Mouse (Mus musculus) right cerebral cortex, adult 2 months (tissue): Measurements from ENCODE around the gene Gnb1.

ENCODE experiments used
- DNase-seq, 2 experiments: peaks; one replicate each; pipeline ENCODE4 v3.0.0; 2021 to 2022; ENCODE audit warnings: low spot score in 2 of 2

The Gnb1 gene

DNA sequence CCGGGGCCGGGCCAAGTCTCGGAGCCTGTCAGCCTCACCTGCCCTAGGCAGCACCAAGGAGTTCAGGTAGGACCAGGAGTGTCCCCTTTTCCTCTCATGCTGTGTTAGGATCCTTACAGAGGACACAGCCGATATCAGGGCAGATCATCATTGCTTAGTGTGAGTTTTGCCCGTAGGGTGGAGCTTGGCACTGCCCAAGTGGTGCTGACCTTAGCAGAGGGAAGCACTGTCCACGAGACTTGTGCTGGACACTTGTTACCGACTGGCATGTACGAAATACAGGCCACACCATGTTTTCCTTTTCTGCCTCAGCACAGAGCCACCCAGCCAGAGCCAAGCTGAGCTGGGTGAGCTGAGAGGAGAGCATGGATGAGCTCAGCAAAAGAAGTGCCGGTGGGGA lies 86.0 kb downstream of the Gnb1 start:
- no peak for DNase-seq

DNA sequence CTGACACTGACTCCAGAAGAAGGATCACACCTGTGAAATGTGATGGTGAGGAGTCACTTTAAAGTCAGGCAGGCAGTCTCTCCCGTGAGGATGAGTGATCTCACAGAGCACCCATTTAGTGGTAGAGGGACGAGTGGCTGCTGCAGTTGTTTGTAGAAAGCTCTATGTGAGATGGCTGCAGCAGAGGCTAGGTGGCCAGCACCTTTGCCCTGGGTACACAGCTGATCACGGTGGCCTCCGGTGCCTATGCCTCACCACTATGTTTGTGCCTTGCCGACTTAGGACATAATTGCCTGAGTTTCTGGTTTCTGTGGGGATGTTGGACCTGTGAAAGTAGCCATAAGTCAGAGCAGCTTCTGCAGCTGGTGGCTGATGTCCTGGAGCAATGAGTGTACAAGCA lies 86.6 kb downstream of the Gnb1 start:
- DNase-seq: no peak

DNA sequence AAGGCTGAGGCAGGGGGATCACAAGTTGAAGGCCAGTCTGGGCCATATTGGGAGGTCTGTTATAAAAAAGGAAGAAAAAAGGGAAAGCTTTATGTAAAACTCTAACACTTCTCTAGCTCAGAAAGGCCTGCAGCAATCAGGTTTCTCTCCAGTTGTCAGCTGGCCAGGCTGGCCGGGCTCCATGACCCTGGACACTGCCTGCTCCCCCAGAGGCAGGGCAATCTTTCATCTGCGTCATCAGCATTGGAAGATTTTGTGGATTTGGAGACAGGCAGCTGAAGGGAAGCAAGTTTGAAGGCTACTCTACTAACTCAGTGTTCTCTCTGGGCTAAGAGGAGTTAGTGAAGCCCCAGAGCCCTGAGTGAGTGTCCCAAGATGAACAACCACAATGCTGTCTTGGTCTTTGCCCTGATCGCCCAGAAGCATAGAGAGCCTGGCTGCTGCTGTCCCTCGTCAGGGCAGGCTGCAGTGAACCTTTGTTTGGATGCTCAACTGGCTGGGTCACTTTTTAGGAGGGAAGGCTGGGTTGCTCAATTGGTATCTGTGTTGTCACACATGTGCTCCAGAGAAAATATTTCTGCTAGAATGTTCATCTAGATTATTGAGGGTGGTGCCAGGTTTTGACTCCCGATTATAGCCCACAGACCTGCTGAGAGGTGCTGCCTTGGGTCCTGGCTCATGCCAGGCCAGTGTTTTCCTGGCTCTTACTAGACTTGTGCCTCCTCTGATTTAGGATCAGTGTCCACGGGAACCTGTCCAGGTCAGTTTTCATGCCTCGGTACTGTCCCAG lies 87.4 kb downstream of the Gnb1 start:
- no peak for DNase-seq

DNA sequence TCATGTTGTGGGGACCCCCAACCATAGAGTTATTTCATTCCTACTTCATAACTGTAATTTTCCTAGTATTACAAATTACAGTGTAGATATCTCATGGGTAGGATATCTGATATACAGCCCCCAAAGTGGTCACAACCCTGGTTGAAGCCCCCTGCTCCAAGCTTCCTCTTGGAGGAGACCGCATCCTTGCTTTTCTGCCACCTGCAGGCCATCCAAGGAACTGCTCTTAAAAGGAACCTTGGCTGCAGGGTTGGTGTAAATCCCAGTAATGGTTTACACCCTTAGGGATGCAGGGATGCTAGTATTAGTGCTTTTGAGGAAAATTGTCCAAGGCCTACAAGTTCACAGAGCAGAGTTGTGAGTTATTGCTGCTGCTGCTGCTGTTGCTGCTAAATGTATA lies 89.3 kb downstream of the Gnb1 start:
- DNase-seq: peak; percentile 66 to 75

DNA sequence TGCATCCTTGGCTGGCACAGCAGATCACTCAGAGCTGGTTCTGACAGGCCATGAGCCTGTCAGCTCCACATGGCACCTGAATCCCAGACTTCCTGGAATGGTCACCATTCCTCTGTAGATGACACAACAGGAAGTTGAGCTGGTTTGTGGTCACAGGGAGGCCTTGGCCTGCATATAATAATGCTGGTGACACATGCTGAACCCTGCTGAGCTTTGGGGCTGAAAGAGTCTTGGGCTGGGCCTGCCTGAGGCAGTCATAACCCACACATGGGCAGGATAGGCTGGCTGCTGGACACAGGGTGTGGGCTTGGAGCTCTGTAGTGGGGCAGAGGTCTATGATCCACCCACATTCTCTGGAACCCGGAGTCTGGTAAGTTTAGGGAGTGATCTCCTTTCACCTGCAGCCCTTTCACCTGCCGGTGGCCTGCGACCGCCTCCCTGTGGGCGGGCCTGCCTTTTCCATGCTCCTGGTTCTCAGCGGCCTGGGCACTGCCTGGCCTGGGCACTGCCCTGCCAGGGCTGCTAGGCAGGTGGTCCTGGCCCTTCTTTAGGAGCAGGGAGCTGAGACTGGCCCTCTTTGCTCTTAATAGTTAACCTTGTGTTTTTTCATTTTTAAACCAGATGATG lies 91.2 kb downstream of the Gnb1 start:
- no peak for DNase-seq

DNA sequence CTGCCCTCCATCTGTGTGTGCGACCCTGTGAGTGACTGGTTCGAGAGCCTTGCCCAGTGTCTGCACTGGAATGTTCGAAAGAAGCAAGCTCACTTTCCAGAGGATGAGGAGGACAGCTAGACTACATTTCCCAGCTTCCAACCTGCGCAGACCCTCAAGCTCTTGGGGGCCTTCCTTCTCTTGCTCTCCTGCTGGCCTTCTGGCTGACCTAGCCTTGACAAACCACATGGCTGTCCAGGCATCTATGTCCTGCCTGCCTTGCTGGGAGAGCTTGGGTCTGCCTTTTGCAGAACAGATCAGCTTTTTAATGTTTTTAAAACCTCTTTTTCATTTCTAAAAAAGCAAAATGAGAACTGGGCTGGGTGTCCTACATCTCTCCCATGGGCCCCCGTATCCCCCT lies 98.2 kb downstream of the Gnb1 start:
- DNase-seq: no peak

DNA sequence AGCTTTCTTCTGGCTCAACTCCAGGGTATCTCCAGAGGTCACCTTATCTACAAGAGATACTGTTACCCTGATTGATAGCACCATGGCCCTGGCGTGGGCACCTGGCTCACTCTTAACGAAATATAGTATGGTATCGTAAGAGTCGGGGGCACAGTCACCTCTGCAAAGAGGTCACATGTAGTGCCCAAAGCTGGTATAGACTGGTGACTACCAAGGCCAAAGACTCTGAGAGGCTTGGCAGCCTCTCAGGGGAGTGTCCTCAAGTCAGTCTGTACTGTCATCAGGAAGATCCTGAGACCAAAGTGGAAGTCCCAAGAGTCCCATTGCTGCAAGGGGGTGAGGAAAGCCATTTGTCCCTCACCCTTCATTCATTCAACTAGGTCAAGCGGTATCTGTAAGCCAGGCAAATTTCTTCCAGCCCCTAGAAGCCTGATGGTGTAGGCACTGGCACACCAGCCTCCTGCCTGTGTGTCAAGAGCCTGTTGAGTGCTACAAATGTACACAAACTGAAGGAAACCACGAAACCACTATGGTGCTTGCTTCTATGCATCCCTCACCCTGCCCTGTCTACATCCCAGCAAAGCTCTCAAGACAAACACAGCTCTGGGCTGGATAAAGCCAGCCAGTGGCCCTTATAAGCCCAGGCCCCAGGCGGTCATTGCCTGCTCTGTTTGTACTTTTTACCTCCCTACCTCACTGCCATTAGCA lies 100.0 kb downstream of the Gnb1 start:
- no peak for DNase-seq

DNA sequence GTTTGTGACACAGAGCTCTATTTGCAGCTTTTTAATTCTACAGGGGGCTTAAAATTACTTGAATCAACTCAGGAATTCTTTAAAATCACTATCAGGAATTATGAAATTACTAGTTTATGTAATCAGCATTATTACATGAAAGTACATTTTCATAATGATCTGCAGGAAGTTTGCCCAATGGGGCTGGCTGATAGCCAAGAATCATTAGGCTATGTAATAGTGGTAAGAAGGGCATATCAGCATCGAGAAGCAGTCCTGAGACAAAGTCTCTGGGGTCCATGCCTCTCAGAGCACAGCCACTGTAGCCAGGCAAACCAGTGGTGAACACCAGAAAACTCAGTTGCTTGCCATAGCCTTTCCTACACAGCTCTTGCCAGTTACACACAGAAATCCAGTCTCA lies 102.6 kb downstream of the Gnb1 start:
- no peak for DNase-seq

DNA sequence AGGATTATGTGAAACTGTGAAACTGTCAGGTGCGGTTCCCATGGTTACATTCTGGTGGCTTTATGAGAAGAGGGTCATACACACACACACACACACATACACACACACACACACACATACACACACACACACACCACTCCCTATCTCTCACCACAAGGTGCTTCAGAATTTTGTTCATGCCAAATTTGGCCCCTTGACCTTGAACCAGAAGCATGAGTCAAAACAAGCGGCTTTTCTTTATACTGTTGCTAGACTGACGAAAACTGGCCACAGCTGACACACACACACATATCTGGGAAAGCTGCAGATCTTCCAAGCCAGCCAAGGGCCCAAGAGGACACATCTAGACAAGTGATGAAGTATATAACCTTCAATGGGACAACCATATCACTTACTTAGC lies 104.6 kb downstream of the Gnb1 start:
- DNase-seq: no peak

DNA sequence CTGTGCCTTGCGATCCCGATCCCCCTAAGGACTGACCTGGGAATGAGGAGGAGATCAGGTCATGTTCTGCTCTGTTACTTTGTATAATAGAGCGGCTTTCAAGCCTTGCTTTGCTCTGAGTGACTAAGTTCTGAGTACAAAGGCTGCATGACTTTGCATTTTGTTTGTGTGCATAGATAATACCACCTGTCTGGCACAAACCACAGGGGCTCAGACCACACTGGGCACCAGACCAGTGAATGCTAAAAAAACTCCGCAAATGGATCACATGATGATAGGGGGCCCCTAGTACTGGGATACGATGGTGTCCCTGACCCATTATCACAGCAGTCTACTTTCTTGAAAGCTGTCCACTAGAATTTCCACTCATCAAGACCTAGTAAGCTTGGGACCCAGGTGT lies 105.4 kb downstream of the Gnb1 start:
- no peak for DNase-seq

DNA sequence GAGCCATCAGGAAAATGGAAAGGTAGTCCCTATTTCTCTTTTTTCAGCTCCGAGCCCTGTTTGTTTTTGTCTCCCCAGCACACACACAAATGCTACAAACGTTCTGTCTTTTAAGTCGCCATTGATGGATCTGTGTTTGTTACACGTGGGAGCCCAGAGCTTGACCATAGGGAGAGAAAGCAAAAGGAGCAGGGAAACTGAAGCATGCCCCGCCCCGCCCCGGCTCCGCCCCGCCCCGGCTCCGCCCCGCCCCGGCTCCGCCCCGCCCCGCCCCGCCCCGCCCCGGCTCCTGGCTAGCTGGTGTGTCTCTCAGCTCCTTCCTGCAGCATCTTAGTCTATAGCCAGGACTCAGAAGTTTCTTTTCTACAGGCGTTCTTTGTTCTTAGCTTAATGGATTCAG lies 107.4 kb downstream of the Gnb1 start:
- no peak for DNase-seq

DNA sequence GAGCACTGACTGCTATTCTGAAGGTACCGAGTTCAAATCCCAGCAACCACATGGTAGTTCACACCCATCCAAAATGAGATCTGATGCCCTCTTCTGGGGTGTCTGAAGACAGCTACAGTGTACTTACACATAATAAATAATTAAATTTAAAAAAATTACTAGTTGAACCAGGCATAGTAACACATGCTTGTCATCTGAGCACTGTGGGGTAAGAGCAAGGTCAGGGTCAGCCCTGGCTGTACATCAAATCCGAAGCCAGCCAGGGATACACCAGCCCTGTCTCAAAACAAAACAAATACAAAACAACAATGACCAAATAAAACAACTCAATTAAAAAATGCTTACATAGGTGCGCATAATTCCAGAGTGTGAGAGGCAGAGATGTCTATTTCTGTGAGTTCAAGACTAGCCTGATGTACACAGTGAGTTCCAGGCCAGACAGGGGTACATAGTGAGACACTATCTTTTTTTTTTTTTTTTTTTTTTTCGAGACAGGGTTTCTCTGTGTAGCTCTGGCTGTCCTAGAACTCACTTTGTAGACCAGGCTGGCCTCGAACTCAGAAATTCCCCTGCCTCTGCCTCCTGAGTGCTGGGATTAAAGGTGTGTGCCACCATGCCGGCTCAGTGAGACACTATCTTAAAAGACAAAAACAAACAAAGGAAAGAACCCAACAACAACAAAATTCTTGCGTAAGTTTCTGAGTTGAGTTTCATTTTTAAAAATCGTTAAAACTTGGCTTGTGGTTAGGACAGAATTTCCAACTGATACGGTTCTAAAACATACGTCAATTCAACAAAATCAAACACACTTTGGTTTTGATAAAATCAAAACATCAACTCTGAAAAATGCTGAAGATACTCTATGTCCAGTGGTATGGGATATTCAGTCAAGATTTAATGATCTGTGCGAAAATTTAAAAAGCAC lies 109.0 kb downstream of the Gnb1 start:
- no peak for DNase-seq

DNA sequence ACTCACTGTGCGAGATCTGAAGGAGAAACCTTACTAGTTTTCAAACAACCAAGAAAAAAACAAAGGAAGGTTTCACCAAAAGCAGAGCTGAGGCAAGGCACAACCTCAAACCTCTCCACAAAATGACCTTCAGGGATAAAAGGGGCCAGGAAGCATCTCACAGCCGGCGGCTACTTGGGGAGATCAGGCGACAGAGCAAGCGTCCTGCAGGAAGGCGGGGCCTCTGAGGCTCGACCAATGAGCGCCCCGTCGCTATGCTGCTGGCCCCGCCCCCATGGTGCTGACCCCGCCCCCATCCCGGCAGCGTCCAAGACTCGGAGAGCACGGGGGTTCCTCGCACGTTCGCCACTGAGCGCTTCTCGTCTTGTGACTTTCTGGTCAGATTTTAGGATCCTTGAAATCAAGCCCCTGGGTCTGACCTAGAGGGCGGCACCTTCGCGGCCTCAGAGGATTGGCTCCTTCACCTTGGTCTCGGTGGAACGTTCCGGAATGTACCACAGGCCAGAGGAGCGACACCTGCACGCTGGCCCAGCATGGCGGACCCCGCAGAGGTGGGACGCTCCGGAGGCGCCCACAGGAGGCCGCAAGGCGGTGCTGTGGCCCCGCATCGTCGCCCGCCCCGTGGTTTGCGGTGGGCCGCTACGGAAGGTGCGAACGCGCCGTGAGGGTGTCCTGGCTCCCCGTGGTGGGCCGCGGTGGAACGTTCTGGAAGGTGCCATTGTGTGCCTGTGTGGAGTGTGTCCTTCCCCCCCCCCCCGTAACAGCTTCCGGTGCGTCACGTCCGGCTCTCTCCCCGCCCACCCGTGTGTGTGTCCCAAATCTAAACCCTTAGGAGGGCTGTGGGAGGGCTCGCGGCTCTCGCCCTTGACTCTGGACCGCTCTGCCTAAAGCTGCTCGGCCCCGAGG lies 110.2 kb downstream of the Gnb1 start, which contains the start of gene Slc35e2:
Slc35e2 (plus strand) TSS at position 326 of the 906 bp plus-strand sequence.
- peak; percentile 89 to 95 for DNase-seq

DNA sequence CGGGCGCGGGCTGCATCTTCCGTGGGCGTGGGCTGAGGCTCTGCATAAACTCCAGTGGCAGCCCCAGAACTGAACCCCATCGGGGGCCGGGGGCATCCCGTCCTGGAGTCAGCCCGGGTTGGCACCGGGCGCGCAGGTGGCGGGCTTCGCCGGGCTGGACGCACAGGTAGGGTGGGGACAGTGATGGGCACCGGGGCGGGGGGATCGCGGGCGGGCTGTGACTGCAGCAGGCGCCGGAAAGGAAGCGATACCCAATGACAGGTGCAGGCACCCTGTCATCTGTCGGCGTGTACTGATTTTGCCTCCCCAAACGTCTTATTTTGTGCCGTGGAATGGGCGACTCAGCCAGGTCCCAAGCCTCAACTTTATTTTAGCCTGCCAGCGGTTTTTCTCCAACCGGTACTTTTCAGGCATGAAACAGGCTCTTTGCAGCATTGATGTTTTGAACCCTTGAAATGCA lies 110.9 kb downstream of the Gnb1 start:
- no peak for DNase-seq

DNA sequence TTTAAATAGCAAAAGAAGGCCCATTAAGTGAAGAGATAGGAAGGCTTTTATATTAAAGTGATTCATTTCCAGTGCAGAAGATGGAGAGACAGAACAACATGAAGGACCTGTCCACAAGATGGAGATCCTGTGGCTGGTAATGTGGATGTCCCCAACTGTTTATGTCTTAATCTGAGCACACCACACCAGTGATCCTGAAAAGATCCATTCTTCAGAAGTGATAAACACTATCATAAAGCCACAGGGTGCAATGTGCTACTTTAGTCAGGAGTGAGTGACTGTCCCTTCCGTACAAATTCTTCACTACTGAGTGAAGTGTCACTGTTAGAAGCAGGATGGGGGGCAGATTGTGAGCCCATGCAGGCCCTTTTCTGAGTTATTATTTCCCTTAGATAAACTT lies 111.6 kb downstream of the Gnb1 start:
- DNase-seq: no peak

DNA sequence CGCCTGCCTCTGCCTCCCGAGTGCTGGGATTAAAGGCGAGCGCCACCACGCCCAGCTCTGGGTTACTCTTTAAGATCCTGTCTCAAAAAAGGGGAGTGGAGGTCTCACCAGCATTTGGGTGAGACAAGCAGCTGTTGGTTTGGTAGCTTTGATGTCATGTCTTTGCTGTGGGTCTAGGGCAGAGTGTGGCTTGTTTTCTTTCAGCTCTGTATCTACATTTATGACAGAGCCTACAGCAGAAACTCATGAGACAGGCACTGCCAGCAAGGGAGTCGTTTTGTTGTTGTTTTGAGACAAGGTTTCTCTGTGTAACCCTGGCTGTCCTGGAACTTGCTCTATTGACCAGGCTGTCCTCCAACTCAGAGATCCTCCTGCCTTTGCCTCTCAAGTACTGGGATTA lies 112.6 kb downstream of the Gnb1 start:
- no peak for DNase-seq

DNA sequence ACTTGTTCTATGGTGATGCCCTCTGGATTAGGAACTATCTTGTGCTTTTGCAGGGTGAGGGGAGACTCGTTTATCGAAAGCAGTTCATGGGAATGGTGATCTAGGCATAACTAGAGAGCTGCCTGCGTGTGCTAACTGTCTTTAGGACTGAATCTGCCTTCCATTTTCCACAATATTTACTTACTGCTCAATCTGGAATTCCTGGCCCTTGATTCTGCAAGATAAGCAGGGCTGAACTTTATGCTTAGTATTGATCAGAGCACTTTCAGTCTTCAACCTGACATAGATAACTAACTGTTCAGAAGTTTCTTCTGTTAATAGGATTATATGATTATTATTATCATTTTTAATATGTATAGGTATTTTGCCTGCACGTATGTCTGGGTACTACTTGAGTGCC lies 114.0 kb downstream of the Gnb1 start:
- no peak for DNase-seq

DNA sequence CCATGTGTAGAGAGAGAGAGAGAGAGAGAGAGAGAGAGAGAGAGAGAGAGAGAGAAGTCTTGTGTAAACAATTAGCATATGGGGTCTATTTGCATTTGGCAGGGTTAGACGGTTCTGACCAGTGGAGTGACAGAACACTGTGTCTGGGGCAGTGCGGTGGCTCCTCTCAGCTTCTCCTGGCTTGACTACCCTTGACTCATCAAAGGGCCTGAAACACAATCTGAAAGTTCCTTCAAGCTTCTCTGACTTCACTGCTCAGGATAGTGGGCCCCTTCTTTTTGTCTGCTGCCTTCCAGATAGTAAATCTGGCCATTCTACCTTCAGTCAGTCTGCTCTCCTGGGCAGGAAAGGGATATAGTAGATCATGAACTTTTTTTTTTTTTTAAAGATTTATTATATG lies 115.7 kb downstream of the Gnb1 start:
- DNase-seq: no peak
